Mouse (Mus musculus) liver, adult 2 months (tissue): ENCODE data around the gene Clmn. TPM values are rescaled to one million over a fixed set of nuclear protein-coding genes. Genes with fewer than 3 reads are reported as not detected.

ENCODE experiments used
- DNase-seq: peaks from one replicate; pipeline ENCODE4 v3.0.0-alpha.2; 2011; ENCODE audit warnings: low read depth, low spot score; ENCODE audit errors: extremely low read depth
- H3K27ac ChIP-seq: fragments of 200-500 bp; replicated peaks from 2 replicates; pipeline ENCODE4 v1.5.1; 2012; ENCODE audit warnings: low read depth, mild to moderate bottlenecking, control low read depth, inconsistent platforms, low read length; ENCODE audit not compliant: insufficient read depth
- H3K27me3 ChIP-seq: fragments of 200-500 bp; 2 replicates; pipeline ENCODE4 v1.6.1; 2012; ENCODE audit warnings: mild to moderate bottlenecking, moderate library complexity, low read length, inconsistent platforms; ENCODE audit not compliant: control insufficient read depth, insufficient read depth
- H3K36me3 ChIP-seq: fragments of 200-500 bp; 2 replicates; pipeline ENCODE4 v1.6.1; 2012; ENCODE audit warnings: low read length, inconsistent platforms; ENCODE audit not compliant: control insufficient read depth, insufficient read depth
- H3K4me1 ChIP-seq: fragments of 200-500 bp; 2 replicates; pipeline ENCODE4 v1.6.1; 2011; ENCODE audit warnings: low read length; ENCODE audit not compliant: control insufficient read depth, insufficient read depth
- H3K4me3 ChIP-seq: fragments of 200-500 bp; 2 replicates; pipeline ENCODE4 v1.5.1; 2011; ENCODE audit warnings: low read depth, mild to moderate bottlenecking, control low read depth, low read length, moderate library complexity; ENCODE audit not compliant: insufficient read depth
- H3K79me2 ChIP-seq: fragments of 200-500 bp; 2 replicates; pipeline ENCODE4 v1.6.1; 2012; ENCODE audit warnings: inconsistent platforms, mild to moderate bottlenecking, low read length, moderate library complexity; ENCODE audit not compliant: control insufficient read depth, insufficient read depth
- H3K9ac ChIP-seq: fragments of 200-500 bp; 2 replicates; pipeline ENCODE4 v1.6.1; 2012; ENCODE audit warnings: low read depth, mild to moderate bottlenecking, control low read depth, inconsistent platforms, low read length
- CTCF ChIP-seq: fragments of 200-500 bp; IDR thresholded peaks from 2 replicates; pipeline ENCODE4 v1.5.1; 2011; ENCODE audit warnings: low read depth, low read length, control low read depth
- POLR2A ChIP-seq: fragments of 200-500 bp; IDR thresholded peaks from 2 replicates; pipeline ENCODE4 v1.6.1; 2011; ENCODE audit warnings: low read length, control low read depth; ENCODE audit not compliant: insufficient read depth; ENCODE audit errors: extremely low read depth
- WGBS: fragments of 180-500 bp; shearing (Covaris S2); methylation state at CpG from one replicate; pipeline ENCODE4 v1.1.7; 2018; 5-methylcytosine and 5-hydroxymethylcytosine counted together
- polyA plus RNA-seq: library from polyadenylated mRNA; depleted of rRNA; stranded (reverse); fragments of >200 nt; gene quantifications from 2 replicates; pipeline ENCODE4 v1.2.3, GENCODE M21; 2012
- total RNA-seq: library from RNA; depleted of rRNA; stranded (reverse); fragments of >200 nt; gene quantifications from 2 replicates; pipeline ENCODE4 v1.2.3, GENCODE M21; 2014

Clmn gene
- total and polyA plus RNA-seq, 2 experiments, result 13.7 to 20.4 TPM

DNA sequence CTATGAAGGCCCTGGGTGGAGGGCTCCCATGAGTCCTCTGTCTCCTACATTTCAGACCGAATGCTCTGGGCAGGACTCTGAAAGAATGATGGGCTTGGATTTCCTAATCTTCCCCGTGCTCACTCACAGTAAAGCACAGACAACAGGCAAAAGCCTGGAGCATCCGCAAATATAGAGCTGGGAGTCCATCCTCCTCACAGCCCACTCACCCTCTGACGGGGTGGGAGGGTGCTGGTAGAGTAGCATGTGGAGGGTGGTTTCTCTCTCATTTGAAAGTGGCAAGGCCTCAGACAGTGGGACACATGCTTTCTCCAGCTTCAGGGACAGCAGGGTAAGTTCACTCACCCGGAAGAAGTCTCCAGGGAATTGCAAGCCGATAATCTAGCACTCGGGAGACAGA is 21.2 kb upstream of the Clmn start:
- no peak overlapping the region for H3K27ac ChIP-seq
- no peak overlapping the region for H3K9ac ChIP-seq
- no peak overlapping the region for H3K4me3 ChIP-seq
- H3K27me3 ChIP-seq, result no peaks in the 10 kb centered on the region
- H3K4me1 ChIP-seq, result peaks cover 5% of the 10 kb centered on the region; the same call in 1 of the 2 replicates
- TF ChIP-seq POLR2A (no peak), CTCF (no peak)
- no peak for DNase-seq
- H3K36me3 ChIP-seq, result no peaks in the 10 kb centered on the region
- no peaks in the 10 kb centered on the region for H3K79me2 ChIP-seq
- 91% methylated on average over 7 of the region's 7 CpGs for WGBS

DNA sequence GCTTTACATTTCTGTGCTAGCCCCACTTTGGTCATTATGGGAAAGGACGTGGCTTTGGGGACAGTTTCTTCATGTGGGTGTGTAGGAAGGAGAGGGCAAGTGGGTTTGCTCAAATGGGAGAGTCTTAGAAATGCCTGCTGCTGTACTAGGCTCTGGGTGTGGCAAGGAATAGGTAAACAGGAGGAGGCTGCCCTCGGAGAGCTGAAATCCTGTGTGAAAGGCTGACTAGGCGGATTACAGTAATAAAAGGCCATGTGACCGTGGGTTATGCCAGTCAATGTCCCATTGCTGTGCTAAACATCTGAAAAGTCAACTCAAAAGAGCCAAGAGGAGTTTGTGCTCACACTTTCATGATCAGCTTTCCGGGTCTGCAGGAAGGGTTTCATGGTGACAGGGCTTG is 17.7 kb upstream of the Clmn start:
- 51% methylated on average over 5 of the region's 5 CpGs for WGBS
- no peaks in the 10 kb centered on the region for H3K36me3 ChIP-seq
- H3K9ac ChIP-seq, result no peak overlapping the region
- no peak overlapping the region for H3K4me3 ChIP-seq
- no peaks in the 10 kb centered on the region for H3K27me3 ChIP-seq
- TF ChIP-seq CTCF (no peak), POLR2A (no peak)
- H3K27ac ChIP-seq, result no peak overlapping the region
- peaks cover 5% of the 10 kb centered on the region; the same call in 1 of the 2 replicates for H3K4me1 ChIP-seq
- DNase-seq, result peak; percentile 37
- H3K79me2 ChIP-seq, result no peaks in the 10 kb centered on the region

DNA sequence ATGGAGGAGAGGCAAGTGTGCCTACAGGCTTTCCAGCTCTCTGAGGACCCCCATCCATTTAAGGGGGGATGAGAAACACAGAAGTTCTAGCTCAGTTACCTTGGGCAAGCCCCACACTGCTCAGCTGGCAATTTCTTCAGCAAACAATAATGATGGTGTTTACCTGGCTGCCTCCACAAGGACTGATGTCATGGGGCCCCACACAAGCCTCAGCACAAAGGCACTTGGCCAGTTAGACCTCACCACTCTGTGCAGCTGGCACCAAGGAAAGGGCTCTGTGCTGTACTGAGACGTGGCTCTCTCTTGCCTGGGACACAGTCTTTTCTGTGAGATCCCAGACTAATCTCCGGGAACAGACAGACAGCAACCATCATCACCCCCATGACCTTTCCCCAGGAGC is 17.2 kb upstream of the Clmn start:
- no peak overlapping the region for H3K27ac ChIP-seq
- no peak for TF ChIP-seq CTCF
- TF ChIP-seq POLR2A, result no peak
- peak; percentile 22 for DNase-seq
- WGBS, result 50% methylated on average over 2 of the region's 2 CpGs
- no peaks in the 10 kb centered on the region for H3K79me2 ChIP-seq
- no peaks in the 10 kb centered on the region for H3K27me3 ChIP-seq
- no peak overlapping the region for H3K4me3 ChIP-seq
- no peak overlapping the region for H3K9ac ChIP-seq
- peaks cover 5% of the 10 kb centered on the region; the same call in 1 of the 2 replicates for H3K4me1 ChIP-seq
- H3K36me3 ChIP-seq, result no peaks in the 10 kb centered on the region

DNA sequence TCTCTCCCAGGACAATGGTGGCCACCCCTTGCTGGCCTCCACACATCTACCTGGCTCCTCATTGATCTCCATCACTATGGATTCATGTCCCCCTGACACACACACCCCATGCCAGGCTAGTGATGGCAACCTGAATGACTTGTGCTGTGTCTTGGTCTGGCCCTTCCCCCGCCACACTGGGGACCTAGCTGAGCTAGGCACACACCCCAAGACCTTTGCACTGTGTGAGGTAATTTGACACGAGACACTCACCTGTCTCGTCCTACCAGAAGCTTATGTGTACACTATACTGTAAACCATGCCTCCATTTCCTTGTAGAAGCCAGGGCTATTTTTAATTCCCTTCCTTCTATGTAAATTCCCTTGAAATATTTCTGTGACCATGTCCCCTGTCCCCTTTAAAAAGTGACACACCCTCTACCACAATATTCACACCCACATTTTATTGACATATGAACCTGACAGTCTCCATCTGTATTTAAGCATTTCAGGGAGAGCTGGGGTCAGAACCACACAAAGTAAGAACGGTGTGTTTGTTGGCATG is 16.7 kb upstream of the Clmn start:
- no peak overlapping the region for H3K27ac ChIP-seq
- DNase-seq, result peak; percentile 64
- H3K36me3 ChIP-seq, result no peaks in the 10 kb centered on the region
- WGBS, result 38% methylated on average over 4 of the region's 4 CpGs
- H3K4me1 ChIP-seq, result peaks cover 5% of the 10 kb centered on the region; the same call in 1 of the 2 replicates
- no peak overlapping the region for H3K4me3 ChIP-seq
- no peaks in the 10 kb centered on the region for H3K27me3 ChIP-seq
- H3K9ac ChIP-seq, result no peak overlapping the region
- TF ChIP-seq POLR2A, result no peak
- TF ChIP-seq CTCF, result no peak
- H3K79me2 ChIP-seq, result no peaks in the 10 kb centered on the region

DNA sequence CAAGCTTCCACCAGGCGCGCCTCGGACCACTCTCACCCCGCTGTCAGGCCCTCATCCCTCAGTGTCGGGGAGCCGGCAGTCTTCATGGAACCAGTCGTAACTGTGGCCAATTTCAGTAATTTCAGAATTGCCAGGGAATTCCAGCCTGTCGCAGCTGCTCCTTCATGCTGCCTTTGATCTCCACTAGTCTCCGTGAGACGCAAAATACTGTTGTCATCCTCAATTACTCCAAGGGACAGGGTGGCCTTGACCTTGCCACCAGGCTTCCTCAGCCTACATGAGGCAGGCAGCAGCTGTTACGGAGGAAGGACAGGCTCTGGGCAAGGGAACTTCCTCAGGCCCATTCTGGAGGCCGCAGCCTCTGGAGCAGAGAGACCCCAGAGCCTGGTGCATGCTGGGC is 15.5 kb upstream of the Clmn start:
- peaks cover 5% of the 10 kb centered on the region; the same call in 1 of the 2 replicates for H3K4me1 ChIP-seq
- H3K27ac ChIP-seq, result no peak overlapping the region
- H3K9ac ChIP-seq, result no peak overlapping the region
- DNase-seq, result no peak
- TF ChIP-seq CTCF (no peak), POLR2A (no peak)
- WGBS, result 94% methylated on average over 12 of the region's 12 CpGs
- no peaks in the 10 kb centered on the region for H3K79me2 ChIP-seq
- no peaks in the 10 kb centered on the region for H3K36me3 ChIP-seq
- H3K4me3 ChIP-seq, result no peak overlapping the region
- H3K27me3 ChIP-seq, result no peaks in the 10 kb centered on the region

DNA sequence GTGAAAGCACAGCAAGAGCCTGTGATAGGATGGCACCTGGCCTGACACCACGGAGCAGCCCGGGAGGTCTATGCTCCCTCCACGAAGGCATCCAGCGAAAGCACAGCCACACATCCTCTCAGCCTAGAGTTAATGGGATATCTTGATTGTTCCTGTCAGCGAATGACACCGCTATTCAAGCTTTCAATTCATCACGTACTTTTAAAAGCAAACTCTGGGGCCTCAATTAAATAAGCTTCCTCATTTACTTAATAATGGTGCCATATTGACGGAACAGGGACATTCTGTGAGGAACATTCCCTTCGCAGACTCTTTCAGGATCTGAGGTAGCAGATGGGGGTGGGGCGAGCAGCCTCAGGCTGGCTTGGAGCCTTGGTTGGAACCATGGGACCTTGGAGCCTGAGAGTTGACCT is 14.7 kb upstream of the Clmn start:
- H3K4me1 ChIP-seq, result peaks cover 10% of the 10 kb centered on the region
- WGBS, result 91% methylated on average over 10 of the region's 10 CpGs
- H3K79me2 ChIP-seq, result no peaks in the 10 kb centered on the region
- no peak overlapping the region for H3K4me3 ChIP-seq
- no peak overlapping the region for H3K9ac ChIP-seq
- TF ChIP-seq CTCF (no peak), POLR2A (no peak)
- H3K36me3 ChIP-seq, result no peaks in the 10 kb centered on the region
- DNase-seq, result no peak
- no peaks in the 10 kb centered on the region for H3K27me3 ChIP-seq
- H3K27ac ChIP-seq, result no peak overlapping the region
